Mouse (Mus musculus): ENCODE data around the gene Fer1l5. TPM values are rescaled to one million over a fixed set of nuclear protein-coding genes. Genes with fewer than 3 reads are reported as not detected.
A peak's percentile ranks its signal among the peaks of the same experiment; 100 is the strongest.

The Fer1l5 gene
- total RNA-seq, 2 experiments from 2014 or later, result not detected

GRCm38 (mm10) chr1:36404531-36404930, 32.4 kb downstream of the Fer1l5 start:
- no peak for DNase-seq (ENCODE audit: low spot score)
- intact Hi-C loops (cut with DNase I), result no loop called here

GRCm38 (mm10) chr1:36429511-36429910, 57.4 kb downstream of the Fer1l5 start:
- intact Hi-C loops (cut with DNase I), result no loop called here
- no peak for DNase-seq (ENCODE audit: low spot score)

GRCm38 (mm10) chr1:36432999-36433398, 60.9 kb downstream of the Fer1l5 start:
- intact Hi-C loops (cut with DNase I), result no loop called here
- DNase-seq (ENCODE audit: low spot score), result no peak

- no peak for DNase-seq (ENCODE audit: low spot score)
- intact Hi-C loops (cut with DNase I), result no loop called here
These were observed 61.5 kb downstream of the Fer1l5 start for GRCm38 (mm10) chr1:36433616-36434015.

GRCm38 (mm10) chr1:36435071-36435470, 63.0 kb downstream of the Fer1l5 start:
- no peak for DNase-seq (ENCODE audit: low spot score)
- intact Hi-C loops (cut with DNase I), result no loop called here

- intact Hi-C loops (cut with DNase I), result no loop called here
These were observed 64.4 kb downstream of the Fer1l5 start for GRCm38 (mm10) chr1:36436515-36436914.

GRCm38 (mm10) chr1:36437223-36437622, 65.1 kb downstream of the Fer1l5 start:
- DNase-seq (ENCODE audit: low spot score), result no peak
- intact Hi-C loops (cut with DNase I), result no loop called here

More at GRCm38 (mm10) chr1:36436515-36436914, 64.4 kb downstream of the Fer1l5 start:
- DNase-seq (ENCODE audit: low spot score), result no peak

- intact Hi-C loops (cut with DNase I), result loop anchor here (5.0 kb wide), 1 partner anchor 36 kb away; no protein-coding TSS in a partner anchor
These were observed 69.0 kb downstream of the Fer1l5 start for GRCm38 (mm10) chr1:36441101-36441500.

GRCm38 (mm10) chr1:36444471-36445464, 72.7 kb downstream of the Fer1l5 start, which contains the start of gene Lman2l:
TSS of gene Lman2l (minus strand) at chr1:36445271.
- intact Hi-C loops (cut with DNase I), result loop anchor here (5.0 kb wide), 1 partner anchor 33 kb away; no protein-coding TSS in a partner anchor
- peak; percentile 93 for DNase-seq (ENCODE audit: low spot score)

More at GRCm38 (mm10) chr1:36441101-36441500, 69.0 kb downstream of the Fer1l5 start:
- peak; percentile 18 for DNase-seq (ENCODE audit: low spot score)

- intact Hi-C loops (cut with DNase I), result no loop called here
- DNase-seq (ENCODE audit: low spot score), result no peak
These were observed 73.4 kb downstream of the Fer1l5 start for GRCm38 (mm10) chr1:36445508-36445907.

- intact Hi-C loops (cut with DNase I), result no loop called here
- no peak for DNase-seq (ENCODE audit: low spot score)
These were observed 74.2 kb downstream of the Fer1l5 start for GRCm38 (mm10) chr1:36446106-36446824.

- intact Hi-C loops (cut with DNase I), result no loop called here
- no peak for DNase-seq (ENCODE audit: low spot score)
These were observed 74.8 kb downstream of the Fer1l5 start for GRCm38 (mm10) chr1:36446841-36447240.

GRCm38 (mm10) chr1:36454055-36454815, 82.1 kb downstream of the Fer1l5 start:
- intact Hi-C loops (cut with DNase I), result no loop called here
- no peak for DNase-seq (ENCODE audit: low spot score)

GRCm38 (mm10) chr1:36457388-36458014, 85.4 kb downstream of the Fer1l5 start:
- intact Hi-C loops (cut with DNase I), result no loop called here
- no peak for DNase-seq (ENCODE audit: low spot score)

GRCm38 (mm10) chr1:36458169-36458568, 86.1 kb downstream of the Fer1l5 start:
- intact Hi-C loops (cut with DNase I), result no loop called here
- no peak for DNase-seq (ENCODE audit: low spot score)

GRCm38 (mm10) chr1:36461829-36462228, 89.7 kb downstream of the Fer1l5 start:
- no peak for DNase-seq (ENCODE audit: low spot score)
- intact Hi-C loops (cut with DNase I), result no loop called here

GRCm38 (mm10) chr1:36465641-36466160, 93.6 kb downstream of the Fer1l5 start:
- no peak for DNase-seq (ENCODE audit: low spot score)
- intact Hi-C loops (cut with DNase I), result no loop called here

- no peak for DNase-seq (ENCODE audit: low spot score)
- intact Hi-C loops (cut with DNase I), result no loop called here
These were observed 95.4 kb downstream of the Fer1l5 start for GRCm38 (mm10) chr1:36467446-36467845.

- intact Hi-C loops (cut with DNase I), result no loop called here
- DNase-seq (ENCODE audit: low spot score), result peak; percentile 29
These were observed 97.8 kb downstream of the Fer1l5 start for GRCm38 (mm10) chr1:36469811-36470444.

Measured in heart, postnatal 25 days (tissue).